Mouse (Mus musculus) limb, embryonic 10.5 days (tissue): ENCODE measurements at regions not wholly inside any gene's neighbourhood (a gene's known extent, or its start where the extent isn't known, plus 50 kb on each side); places are given as distances from the start of the nearest gene placed in this dataset.

Experiments
- DNase-seq: peaks from one replicate; pipeline ENCODE4 v3.0.0-alpha.2; 2017; ENCODE audit warnings: low spot score
- H3K27ac ChIP-seq: fragments of 300-500 bp; sonication (generic); 2 replicates; pipeline ENCODE4 v1.5.1; 2016; ENCODE audit warnings: mild to moderate bottlenecking
- H3K27me3 ChIP-seq: fragments of 300-500 bp; sonication (generic); 2 replicates; pipeline ENCODE4 v1.6.1; 2016; ENCODE audit warnings: low read depth, mild to moderate bottlenecking; ENCODE audit not compliant: poor library complexity, severe bottlenecking
- H3K36me3 ChIP-seq: fragments of 300-500 bp; sonication (generic); 2 replicates; pipeline ENCODE4 v1.6.1; 2016; ENCODE audit warnings: mild to moderate bottlenecking, moderate library complexity
- H3K4me1 ChIP-seq: fragments of 300-500 bp; sonication (generic); 2 replicates; pipeline ENCODE4 v1.6.1; 2016
- H3K4me3 ChIP-seq: fragments of 300-500 bp; sonication (generic); 2 replicates; pipeline ENCODE4 v1.5.1; 2016; ENCODE audit warnings: mild to moderate bottlenecking, moderate library complexity
- H3K9me3 ChIP-seq: fragments of 300-500 bp; sonication (generic); replicated peaks from 2 replicates; pipeline ENCODE4 v1.6.1; 2016; ENCODE audit warnings: mild to moderate bottlenecking
- WGBS: fragments of 180-500 bp; shearing (Covaris S2); methylation state at CpG from one replicate; pipeline ENCODE4 v1.1.7; 2016; 5-methylcytosine and 5-hydroxymethylcytosine counted together

DNA sequence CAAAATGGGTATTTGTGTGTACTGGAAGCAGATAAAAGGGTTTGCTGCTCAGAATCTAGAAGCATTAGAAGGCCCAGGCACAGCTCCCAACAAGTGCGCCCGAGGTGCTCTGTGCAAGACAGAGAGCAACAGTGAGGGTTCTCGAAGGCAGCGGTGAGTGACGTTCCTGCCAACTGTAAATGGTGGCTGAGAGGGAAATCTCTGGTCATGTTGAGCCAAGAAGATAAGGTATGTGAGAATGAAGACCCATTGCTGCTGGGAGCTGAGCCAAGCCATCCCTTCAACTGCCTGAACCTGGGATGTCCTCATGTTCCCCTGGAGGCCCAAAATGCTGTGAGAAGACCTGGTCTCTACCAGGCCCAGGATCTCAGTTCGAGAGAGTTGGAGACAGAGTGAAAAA, 71.5 kb upstream of the Thpo start:
- Histone ChIP-seq H3K27ac (no peak overlapping the region), H3K36me3 (no peaks in the 10 kb centered on the region), H3K9me3 (no peaks in the 10 kb centered on the region), H3K4me3 (no peak overlapping the region), H3K4me1 (peaks cover 30% of the 10 kb centered on the region), H3K27me3 (no peaks in the 10 kb centered on the region)
- WGBS: 89% methylated on average over 6 of the region's 6 CpGs
- DNase-seq: no peak

GRCm38 (mm10) chr16:20805086-20805485, 70.8 kb upstream of the Thpo start:
- no peaks in the 10 kb centered on the region for H3K9me3 ChIP-seq
- peak overlapping the region; percentile 86 for H3K27ac ChIP-seq
- 25% methylated on average over 6 of the region's 6 CpGs for WGBS
- H3K4me1 ChIP-seq: peaks cover 30% of the 10 kb centered on the region
- peak overlapping the region; percentile 50 for H3K4me3 ChIP-seq
- H3K36me3 ChIP-seq: no peaks in the 10 kb centered on the region
- H3K27me3 ChIP-seq: no peaks in the 10 kb centered on the region
- peak; percentile 41 for DNase-seq

GRCm38 (mm10) chr16:20804601-20805017, 70.3 kb upstream of the Thpo start:
- 2% methylated on average over 8 of the region's 10 CpGs for WGBS
- H3K36me3 ChIP-seq: no peaks in the 10 kb centered on the region
- H3K27ac ChIP-seq: peak overlapping the region; percentile 86
- peaks cover 30% of the 10 kb centered on the region for H3K4me1 ChIP-seq
- DNase-seq: peak; percentile 83
- H3K4me3 ChIP-seq: peak overlapping the region; percentile 50
- H3K27me3 ChIP-seq: no peaks in the 10 kb centered on the region
- H3K9me3 ChIP-seq: no peaks in the 10 kb centered on the region

GRCm38 (mm10) chr16:20803278-20803930, 69.1 kb upstream of the Thpo start:
- H3K4me1 ChIP-seq: peaks cover 30% of the 10 kb centered on the region
- H3K4me3 ChIP-seq: no peak overlapping the region
- no peaks in the 10 kb centered on the region for H3K9me3 ChIP-seq
- H3K27ac ChIP-seq: peak overlapping the region; percentile 55; the same call in 1 of the 2 replicates
- no peak for DNase-seq
- no peaks in the 10 kb centered on the region for H3K36me3 ChIP-seq
- WGBS: 77% methylated on average over 7 of the region's 7 CpGs
- H3K27me3 ChIP-seq: no peaks in the 10 kb centered on the region

GRCm38 (mm10) chr16:20802724-20803123, 68.4 kb upstream of the Thpo start:
- peak overlapping the region; percentile 55; the same call in 1 of the 2 replicates for H3K27ac ChIP-seq
- no peak overlapping the region for H3K4me3 ChIP-seq
- H3K36me3 ChIP-seq: no peaks in the 10 kb centered on the region
- no peak for DNase-seq
- no peaks in the 10 kb centered on the region for H3K27me3 ChIP-seq
- H3K9me3 ChIP-seq: no peaks in the 10 kb centered on the region
- 90% methylated on average over 6 of the region's 6 CpGs for WGBS
- H3K4me1 ChIP-seq: peaks cover 30% of the 10 kb centered on the region

DNA sequence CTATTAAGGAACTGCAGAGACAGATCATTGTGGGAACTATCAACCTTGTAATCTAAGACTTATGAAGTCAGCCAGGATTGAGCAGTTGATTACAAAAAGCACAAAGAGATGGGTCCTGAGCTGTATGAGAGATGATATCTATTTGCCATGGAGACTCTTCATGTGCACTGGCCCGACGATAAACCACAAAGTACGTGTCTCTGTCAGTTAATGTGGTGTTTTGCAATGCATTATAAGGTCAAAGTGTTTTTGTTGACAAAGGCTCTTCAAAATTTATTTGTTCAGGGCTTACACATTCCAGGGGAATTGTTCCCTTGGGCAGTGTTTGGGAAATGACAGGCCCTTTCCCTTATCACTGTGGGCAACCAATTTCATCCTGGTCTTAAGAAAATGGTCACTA, 65.7 kb upstream of the Thpo start:
- Histone ChIP-seq H3K4me3 (no peak overlapping the region), H3K27ac (no peak overlapping the region), H3K27me3 (no peaks in the 10 kb centered on the region), H3K9me3 (no peaks in the 10 kb centered on the region), H3K4me1 (peaks cover 27% of the 10 kb centered on the region), H3K36me3 (no peaks in the 10 kb centered on the region)
- DNase-seq: no peak
- WGBS: 95% methylated on average over 3 of the region's 3 CpGs

DNA sequence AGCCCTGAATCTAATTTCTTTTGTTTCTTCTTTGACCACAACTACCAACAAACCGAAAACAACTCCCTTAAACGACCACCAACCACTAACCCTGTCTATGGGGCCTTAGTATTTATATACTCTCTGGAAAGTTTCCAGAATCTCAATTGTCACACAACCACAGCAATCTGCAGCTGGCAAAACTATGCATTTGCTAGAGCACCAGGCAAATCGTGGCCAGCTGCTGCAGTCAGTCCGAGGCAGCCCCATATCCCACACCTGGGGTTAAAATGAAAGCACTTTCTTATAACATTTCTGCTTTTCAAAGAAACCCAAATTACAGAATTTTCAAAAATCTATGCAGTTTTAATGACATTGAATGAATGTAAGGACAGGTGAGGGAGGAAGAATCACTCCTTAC, 63.8 kb upstream of the Thpo start:
- H3K27me3 ChIP-seq: no peaks in the 10 kb centered on the region
- no peaks in the 10 kb centered on the region for H3K36me3 ChIP-seq
- 89% methylated on average over 4 of the region's 4 CpGs for WGBS
- H3K4me3 ChIP-seq: no peak overlapping the region
- no peaks in the 10 kb centered on the region for H3K9me3 ChIP-seq
- no peak for DNase-seq
- H3K4me1 ChIP-seq: peaks cover 13% of the 10 kb centered on the region
- no peak overlapping the region for H3K27ac ChIP-seq

- Histone ChIP-seq H3K36me3 (no peaks in the 10 kb centered on the region), H3K27ac (no peak overlapping the region), H3K9me3 (no peaks in the 10 kb centered on the region), H3K27me3 (no peaks in the 10 kb centered on the region), H3K4me1 (peaks cover 4% of the 10 kb centered on the region; the same call in 1 of the 2 replicates), H3K4me3 (no peak overlapping the region)
- no peak for DNase-seq
- WGBS: 81% methylated on average over 1 of the region's 1 CpGs
Measured at GRCm38 (mm10) chr16:20794721-20795120, 60.4 kb upstream of the Thpo start.
